Mouse (Mus musculus): ENCODE results near the gene Nek1.

Nek1 gene

GRCm38 (mm10) chr8:60992910-60993638, at the start of gene Nek1:
Gene Nek1, plus strand, starts transcription at chr8:60993195.
- DNase-seq (ENCODE audit: low read depth, low spot score): peak; percentile 99

DNA sequence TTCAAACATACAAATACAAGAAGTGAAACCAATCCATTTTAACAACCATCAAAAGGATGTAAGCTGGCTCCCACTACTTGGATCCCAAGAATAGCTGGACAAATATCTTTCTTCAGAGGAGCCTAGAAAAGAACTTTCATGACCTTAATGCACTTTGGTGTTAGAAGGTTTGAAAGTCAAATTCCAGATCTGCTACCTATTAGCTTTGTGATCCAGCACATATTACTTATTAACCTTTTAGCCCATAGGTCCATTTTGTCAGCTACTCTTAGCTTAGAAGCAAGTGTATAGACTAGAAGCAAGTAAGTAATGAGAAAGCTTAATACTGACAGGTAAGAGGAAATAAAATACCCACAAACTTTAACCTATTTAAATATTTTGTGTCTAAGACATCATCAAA, 45.5 kb upstream of the Nek1 start:
- DNase-seq (ENCODE audit: low read depth, low spot score): no peak

GRCm38 (mm10) chr8:60949859-60950258, 43.1 kb upstream of the Nek1 start:
- DNase-seq (ENCODE audit: low read depth, low spot score): no peak

DNA sequence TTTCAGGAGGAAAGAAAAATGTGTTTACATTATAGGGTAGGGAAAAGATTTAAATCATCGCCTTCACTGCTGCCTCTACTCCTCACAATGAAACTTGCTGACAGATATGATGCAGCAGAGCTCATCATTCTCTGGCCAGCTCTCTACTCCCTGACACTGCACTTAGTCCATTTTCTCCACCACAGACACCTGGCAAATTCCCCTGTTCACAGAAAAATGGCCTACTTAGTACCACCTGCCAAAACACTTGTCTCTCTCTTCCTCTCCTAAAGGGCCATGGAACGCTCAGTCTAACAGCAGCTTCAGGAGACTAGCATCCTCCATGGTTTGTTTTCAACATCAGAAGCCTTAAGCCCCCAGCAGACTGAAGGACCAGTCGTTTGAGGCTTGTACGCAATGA, 41.7 kb upstream of the Nek1 start:
- DNase-seq (ENCODE audit: low read depth, low spot score): no peak

DNA sequence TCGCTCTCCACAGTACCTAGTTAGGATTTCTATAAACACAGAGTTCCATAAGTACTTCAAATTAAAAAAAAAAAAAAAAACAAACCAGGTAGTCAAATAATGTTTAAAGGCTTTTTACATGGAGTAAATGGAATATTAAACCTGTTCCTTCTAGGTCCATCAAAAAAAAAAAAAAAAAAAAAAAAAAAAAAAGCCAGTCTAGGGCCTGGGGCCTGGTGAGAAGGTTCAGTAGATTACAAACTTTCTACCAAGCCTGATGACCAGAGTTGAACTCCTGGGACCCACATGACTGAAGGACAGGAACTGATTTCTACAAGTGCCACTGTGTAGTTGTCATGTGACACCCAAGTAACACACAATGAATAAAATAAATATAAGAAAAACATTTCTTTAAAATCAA, 41.2 kb upstream of the Nek1 start:
- DNase-seq (ENCODE audit: low read depth, low spot score): no peak

- no peak for DNase-seq (ENCODE audit: low read depth, low spot score)
These were observed 40.2 kb upstream of the Nek1 start for GRCm38 (mm10) chr8:60952803-60953202.

GRCm38 (mm10) chr8:60954281-60955014, 38.5 kb upstream of the Nek1 start:
- DNase-seq (ENCODE audit: low read depth, low spot score): peak; percentile 10

DNA sequence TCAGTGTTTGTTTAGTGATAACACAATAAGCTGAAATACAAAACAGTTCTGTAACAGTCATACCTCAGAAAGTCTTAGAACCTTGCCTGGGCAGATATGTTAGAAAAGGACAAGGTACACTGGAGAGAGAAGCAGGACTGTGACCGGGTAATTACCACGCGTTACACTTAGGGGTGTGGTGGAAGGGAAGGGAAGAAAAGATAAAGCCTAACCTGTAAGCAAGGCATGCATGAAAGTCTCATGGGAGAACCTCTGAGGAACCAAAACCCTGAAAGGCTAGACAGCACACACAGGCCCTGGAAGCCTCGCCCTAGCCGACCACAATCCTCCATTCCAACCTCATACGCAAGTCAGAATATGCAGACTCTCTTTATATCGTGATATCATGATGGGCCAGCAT, 36.1 kb upstream of the Nek1 start:
- no peak for DNase-seq (ENCODE audit: low read depth, low spot score)

DNA sequence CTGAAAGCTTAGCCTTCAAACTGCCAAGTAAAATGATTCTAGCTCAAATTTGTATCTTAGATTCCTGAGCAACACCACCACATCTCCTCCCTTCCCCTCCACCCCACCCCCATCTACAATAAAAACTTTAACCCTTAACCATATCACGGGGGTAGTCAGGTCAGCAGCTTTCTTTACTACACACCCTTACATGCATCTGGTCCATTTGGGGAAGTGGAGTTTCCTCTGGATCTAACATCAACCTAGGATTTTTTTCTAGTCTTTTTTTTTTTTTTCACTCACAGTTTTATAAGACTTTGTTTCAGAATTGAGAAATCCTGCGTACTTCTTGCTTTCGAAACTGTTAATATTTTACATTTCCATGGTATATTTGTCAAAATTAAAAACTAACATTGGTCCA, 30.2 kb upstream of the Nek1 start:
- no peak for DNase-seq (ENCODE audit: low read depth, low spot score)

DNA sequence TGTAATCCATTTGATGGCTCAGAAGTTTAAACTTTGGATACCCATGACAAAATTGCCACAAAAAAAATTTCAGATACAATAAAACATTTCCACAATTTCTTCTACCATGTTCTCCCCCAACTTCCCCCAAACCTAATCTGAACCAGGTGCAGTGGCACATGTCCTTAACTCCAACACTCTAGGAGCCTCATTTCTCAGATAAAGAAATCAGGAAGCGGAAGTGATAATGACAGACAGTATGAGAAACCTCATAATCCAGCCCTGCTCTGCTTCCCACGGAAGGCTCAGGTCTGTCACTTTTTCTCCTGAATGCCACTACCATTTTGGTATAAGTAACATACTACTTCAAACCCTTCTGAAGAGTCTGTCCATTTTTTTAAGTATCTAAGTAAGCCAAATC, 29.1 kb upstream of the Nek1 start:
- no peak for DNase-seq (ENCODE audit: low read depth, low spot score)

DNA sequence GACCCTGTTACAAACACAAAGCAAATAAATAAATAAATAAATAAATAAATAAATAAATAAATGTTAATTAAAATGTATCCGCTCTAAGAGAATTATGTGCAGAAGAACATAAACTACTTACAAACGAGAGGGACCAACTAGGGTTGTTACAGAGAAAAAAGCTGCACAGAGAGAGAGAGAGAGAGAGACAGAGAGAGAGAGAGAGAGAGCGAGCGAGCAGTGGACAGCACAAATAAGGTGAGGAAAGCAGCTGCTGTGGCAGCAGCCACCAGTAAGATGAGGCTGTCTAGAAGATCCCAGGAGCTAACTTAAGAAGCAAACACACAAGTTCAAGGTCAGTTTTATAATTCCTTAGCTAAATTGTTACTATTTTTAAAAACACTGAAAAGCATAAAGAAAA, 28.5 kb upstream of the Nek1 start:
- DNase-seq (ENCODE audit: low read depth, low spot score): no peak

DNA sequence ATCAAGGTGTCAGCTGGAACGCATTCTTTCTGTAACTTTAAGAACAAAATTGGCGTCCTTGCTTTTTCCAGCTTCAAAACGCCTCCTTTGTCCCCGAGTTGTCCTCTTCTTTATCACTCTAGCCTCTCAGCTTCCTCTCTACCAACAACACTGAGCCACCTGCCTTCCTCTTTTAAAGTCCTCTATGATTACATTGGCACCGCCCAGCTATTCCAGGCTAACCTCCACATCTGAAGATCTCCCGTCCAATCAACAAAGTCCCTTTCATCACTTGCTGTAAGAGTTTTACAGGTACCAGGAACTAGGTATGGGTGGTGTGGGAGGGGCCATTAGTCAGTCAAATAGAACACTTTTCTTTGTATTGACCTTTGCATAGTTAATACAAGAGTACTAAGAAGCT, 27.7 kb upstream of the Nek1 start:
- no peak for DNase-seq (ENCODE audit: low read depth, low spot score)

DNA sequence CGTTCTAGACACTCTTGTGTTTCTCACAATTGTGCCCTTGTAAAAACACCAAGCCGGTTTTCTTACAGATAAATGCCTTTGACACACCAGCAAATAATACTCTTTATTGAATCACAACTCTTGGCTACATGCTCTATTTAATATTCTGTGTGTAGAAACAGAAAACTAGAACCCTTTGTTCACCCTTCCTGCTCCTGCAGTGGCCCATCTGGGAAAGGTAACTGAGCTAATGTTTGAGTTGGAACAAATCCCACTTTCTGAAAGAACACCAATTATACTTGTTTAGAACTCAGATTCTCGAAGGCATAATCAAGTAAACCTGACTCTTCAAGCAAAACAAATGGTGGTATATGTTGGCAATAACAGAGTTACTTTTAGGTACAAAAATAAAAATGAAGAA, 27.3 kb upstream of the Nek1 start:
- DNase-seq (ENCODE audit: low read depth, low spot score): no peak

DNA sequence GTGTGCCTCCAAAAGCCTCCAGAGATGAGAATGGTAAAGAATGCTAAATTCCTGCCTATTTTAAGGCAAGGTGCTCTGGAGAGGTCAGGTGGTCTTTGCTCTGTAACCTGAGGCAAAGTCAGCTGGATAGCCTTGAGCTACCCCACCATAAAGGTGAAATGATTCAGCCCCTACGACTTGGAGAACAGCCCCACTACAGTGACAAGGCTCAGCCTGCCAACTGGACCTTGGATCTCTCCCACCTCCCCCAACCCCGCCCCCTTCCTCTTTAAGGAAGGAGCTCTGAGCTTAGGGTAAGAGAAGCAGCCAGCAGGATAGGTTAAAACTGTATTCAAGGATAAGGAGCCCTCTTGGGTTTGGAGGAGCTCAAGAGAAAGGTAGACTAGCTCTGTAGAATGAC, 23.9 kb upstream of the Nek1 start:
- no peak for DNase-seq (ENCODE audit: low read depth, low spot score)

DNA sequence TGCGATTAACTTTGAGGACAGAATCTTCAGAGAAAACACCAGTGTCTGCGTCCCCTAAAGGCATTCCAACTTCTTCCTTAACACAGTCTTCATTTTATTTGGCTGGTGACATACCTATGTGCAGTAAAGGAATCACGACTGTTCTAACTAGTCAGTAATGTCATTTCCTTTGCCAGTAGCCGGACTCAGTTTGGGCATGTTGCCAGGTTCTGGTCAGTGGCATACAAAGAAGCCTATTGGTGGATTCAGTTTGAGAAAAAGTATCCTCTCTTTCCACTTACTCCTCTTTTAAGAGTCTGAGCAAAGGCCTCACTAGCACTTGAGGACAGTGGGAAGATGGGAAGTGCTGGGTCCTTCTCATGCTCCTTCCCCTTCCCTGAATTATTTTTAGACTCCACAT, 21.2 kb upstream of the Nek1 start:
- no peak for DNase-seq (ENCODE audit: low read depth, low spot score)

DNA sequence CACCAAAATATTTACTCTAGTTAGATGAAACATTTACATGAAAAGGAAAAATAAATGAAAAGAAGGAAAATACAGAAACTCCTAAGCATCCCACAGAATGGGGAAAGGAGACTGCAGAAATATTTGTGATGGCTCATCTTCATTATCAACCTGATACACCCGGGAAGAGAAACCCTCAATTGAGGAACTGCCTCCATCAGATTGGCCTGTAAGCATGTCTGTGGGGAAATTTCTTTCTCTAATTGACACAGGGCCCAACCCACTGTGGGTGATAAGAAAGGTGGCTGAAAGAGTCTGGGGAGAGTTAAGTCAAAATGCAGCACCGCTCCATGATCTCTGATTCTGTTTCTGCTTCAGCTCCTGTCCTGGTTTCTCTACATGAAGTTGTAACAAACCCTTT, 19.5 kb upstream of the Nek1 start:
- DNase-seq (ENCODE audit: low read depth, low spot score): no peak

DNA sequence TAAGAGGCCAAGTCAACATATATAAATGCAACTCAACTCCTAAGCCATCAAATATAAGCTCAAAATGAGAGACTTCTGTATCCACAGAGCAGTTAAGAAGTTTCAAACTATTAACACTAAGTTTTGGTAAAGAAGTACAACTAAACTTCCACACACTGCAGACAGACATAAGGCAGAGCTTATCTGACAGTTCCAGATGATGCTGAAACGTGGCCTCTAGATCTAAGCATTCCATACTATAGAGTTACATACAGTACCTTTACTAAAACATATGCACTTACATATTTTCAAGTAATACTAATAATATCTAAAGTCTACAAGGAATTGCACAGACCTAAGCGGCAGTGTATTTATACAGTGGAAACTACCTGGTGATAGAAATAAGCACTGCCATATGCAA, 18.2 kb upstream of the Nek1 start:
- no peak for DNase-seq (ENCODE audit: low read depth, low spot score)

- DNase-seq (ENCODE audit: low read depth, low spot score): no peak
These were observed 16.2 kb upstream of the Nek1 start for GRCm38 (mm10) chr8:60976818-60977217.

- no peak for DNase-seq (ENCODE audit: low read depth, low spot score)
These were observed 14.5 kb upstream of the Nek1 start for GRCm38 (mm10) chr8:60978496-60978895.

GRCm38 (mm10) chr8:60981388-60981787, 11.6 kb upstream of the Nek1 start:
- peak; percentile 26 for DNase-seq (ENCODE audit: low read depth, low spot score)

GRCm38 (mm10) chr8:60982701-60983687, 10.0 kb upstream of the Nek1 start, which contains the start of gene Clcn3:
Gene Clcn3, minus strand, starts transcription at chr8:60983300.
- peak; percentile 99 for DNase-seq (ENCODE audit: low read depth, low spot score)

DNA sequence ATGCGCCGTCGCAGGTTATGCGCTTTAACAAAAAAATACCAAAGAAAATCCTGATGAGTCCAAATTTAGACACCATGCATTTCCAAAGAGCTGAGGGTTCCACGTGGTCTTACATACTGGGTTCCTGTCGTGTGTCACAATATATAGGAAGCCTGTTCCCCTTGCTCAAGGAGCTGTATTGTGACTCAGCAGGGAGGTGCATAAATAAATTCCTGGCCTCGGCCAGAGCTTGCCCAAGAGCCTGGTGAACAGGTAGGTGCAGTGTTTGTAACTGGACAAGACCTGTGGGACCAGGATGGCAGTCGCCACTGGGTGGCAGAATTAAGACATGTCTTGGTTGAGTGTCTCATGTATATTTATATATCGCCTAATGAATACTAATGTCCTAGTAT, 9.3 kb upstream of the Nek1 start:
- no peak for DNase-seq (ENCODE audit: low read depth, low spot score)
